In the genomic region with DNA sequence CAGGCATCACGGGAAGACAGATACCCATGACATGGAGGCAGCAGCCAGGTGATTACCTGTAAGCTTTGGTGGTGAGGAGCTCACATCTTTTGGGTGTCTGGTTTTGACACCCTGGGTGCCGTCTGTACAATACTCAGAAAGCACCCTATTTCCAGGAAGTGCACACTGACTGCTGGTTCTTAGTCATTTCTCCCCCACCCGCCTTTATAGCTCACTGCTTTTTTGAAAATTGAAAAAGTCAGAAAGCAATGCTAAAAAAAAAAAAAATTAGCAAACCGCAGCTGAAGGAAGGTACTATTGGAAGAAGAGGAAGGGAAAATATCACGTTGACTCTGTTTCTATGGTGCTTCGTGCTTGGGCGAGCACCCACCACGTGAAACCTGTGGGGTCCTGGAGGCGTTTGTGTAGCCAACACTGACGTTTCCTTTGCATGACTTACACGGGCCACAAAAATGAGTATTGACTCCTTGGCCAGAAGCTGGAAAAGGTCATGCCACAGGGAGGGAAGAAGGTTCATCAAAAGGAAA, we compare ENCODE assay signal across 13 mouse cellular contexts. TPM values are rescaled to one million over a fixed set of nuclear protein-coding genes. Genes with fewer than 3 reads are reported as not detected.
DNase-seq lines count a peak whose midpoint lies in the region; ATAC-seq and TF ChIP-seq lines count a peak whose summit lies in the region.
"Had no signal": no experiment of that assay in that cellular context is flagged by ENCODE, and none has a peak within 500 bp of the region (broad histone marks: within the 10 kb centered on the region; RNA-seq: fewer than 3 reads in every experiment).

No protein-coding gene starts in this region.

- DNase-seq in hindbrain, postnatal 0 days (ENCODE audit: low spot score), result no peak
- DNase-seq in hindbrain, embryonic 10.5 days (ENCODE audit: low spot score), result no peak
- DNase-seq in liver, embryonic 14.5 days (ENCODE audit: low read depth in 3 of 3, low spot score in 3 of 3), result peak in 1 of 3 experiments; percentile 56
- DNase-seq in thymus, postnatal 14 days, result peak; percentile 30
- no peak for DNase-seq in kidney, adult 11 months
- no peak for DNase-seq in adrenal gland, adult 2 months
- DNase-seq: embryo, embryonic 11 days; midbrain, embryonic 14.5 days had no signal

- no peak overlapping the region for H3K9ac ChIP-seq in hindbrain, postnatal 0 days (replicated peaks; ENCODE audit: low read length)
- H3K9ac ChIP-seq in liver, embryonic 14.5 days (replicated peaks), result no peak overlapping the region; the same call in none of the 2 replicates
- H3K9ac ChIP-seq: forebrain, embryonic 15.5 days; hindbrain, embryonic 14.5 days had no signal

- no peak for TF ChIP-seq CTCF in hindbrain, postnatal 0 days (IDR thresholded peaks at IDR 0.05; ENCODE audit: low read depth)
- no peak for TF ChIP-seq CTCF in liver, embryonic 14.5 days (IDR thresholded peaks at IDR 0.05; ENCODE audit: low read depth)

- ATAC-seq in hindbrain, postnatal 0 days, result no peak
- peak; percentile 66 for ATAC-seq in activated CD4-positive, CD25-positive, alpha-beta regulatory T cell, adult 4 months
- ATAC-seq in liver, embryonic 14.5 days (ENCODE audit: insufficient read depth), result no peak
- ATAC-seq in erythroblast, adult 5-6 weeks (replicated peaks; ENCODE audit: low FRiP score, poor library complexity, severe bottlenecking), result no peak
- ATAC-seq: forebrain, embryonic 15.5 days had no signal

- H3K36me3 ChIP-seq in hindbrain, postnatal 0 days (ENCODE audit: insufficient read depth, low read length), result no peaks in the 10 kb centered on the region
- no peaks in the 10 kb centered on the region for H3K36me3 ChIP-seq in hindbrain, embryonic 10.5 days
- no peaks in the 10 kb centered on the region for H3K36me3 ChIP-seq in liver, embryonic 14.5 days (replicated peaks; ENCODE audit: control insufficient read depth, insufficient read depth, low read depth)
- H3K36me3 ChIP-seq: forebrain, embryonic 15.5 days had no signal

- no peaks in the 10 kb centered on the region for H3K4me1 ChIP-seq in hindbrain, postnatal 0 days (ENCODE audit: insufficient read depth, low read length)
- H3K4me1 ChIP-seq in hindbrain, embryonic 10.5 days (replicated peaks), result peaks cover 7% of the 10 kb centered on the region
- peaks cover 57 to 80% of the 10 kb centered on the region in 2 experiments for H3K4me1 ChIP-seq in liver, embryonic 14.5 days (replicated peaks; ENCODE audit: control insufficient read depth in 2 of 2, insufficient read depth in 2 of 2, low read length in 1 of 2)
- H3K4me1 ChIP-seq: forebrain, embryonic 15.5 days had no signal

- TF ChIP-seq EP300 in liver, embryonic 14.5 days (IDR thresholded peaks at IDR 0.05; ENCODE audit: low read depth), result no peak

- H3K4me3 ChIP-seq in hindbrain, postnatal 0 days (ENCODE audit: low read length), result no peak overlapping the region
- no peak overlapping the region for H3K4me3 ChIP-seq in hindbrain, embryonic 10.5 days
- no peak overlapping the region for H3K4me3 ChIP-seq in liver, embryonic 14.5 days (ENCODE audit: insufficient read depth in 1 of 2, low read depth in 2 of 2, low read length in 2 of 2)
- H3K4me3 ChIP-seq: forebrain, embryonic 15.5 days; layer of hippocampus, adult 2 months had no signal

- H3K27ac ChIP-seq in hindbrain, postnatal 0 days, result peak overlapping the region; percentile 17; the same call in 1 of the 2 replicates
- H3K27ac ChIP-seq in hindbrain, embryonic 10.5 days, result no peak overlapping the region
- peak overlapping the region; percentile 99 for H3K27ac ChIP-seq in liver, embryonic 14.5 days
- H3K27ac ChIP-seq: forebrain, embryonic 15.5 days; hindbrain, embryonic 14.5 days; layer of hippocampus, adult 2 months had no signal

- 57% methylated on average over 11 of the region's 11 CpGs for WGBS in hindbrain, postnatal 0 days
- 67% methylated on average over 11 of the region's 11 CpGs for WGBS in hindbrain, embryonic 10.5 days
- WGBS in liver, embryonic 14.5 days (ENCODE audit: insufficient replicate concordance), result 72% methylated on average over 11 of the region's 11 CpGs

- H3K27me3 ChIP-seq in hindbrain, postnatal 0 days (ENCODE audit: insufficient read depth, low read length), result no peaks in the 10 kb centered on the region
- H3K27me3 ChIP-seq in hindbrain, embryonic 10.5 days (ENCODE audit: insufficient read depth, poor library complexity, severe bottlenecking), result no peaks in the 10 kb centered on the region
- no peaks in the 10 kb centered on the region for H3K27me3 ChIP-seq in liver, embryonic 14.5 days (ENCODE audit: control insufficient read depth, insufficient read depth, low read length)
- H3K27me3 ChIP-seq: forebrain, embryonic 15.5 days had no signal

- no peak overlapping the region for H3K4me2 ChIP-seq in hindbrain, postnatal 0 days (ENCODE audit: low read depth, low read length)
- no peak overlapping the region for H3K4me2 ChIP-seq in liver, embryonic 14.5 days (ENCODE audit: low read depth)
- H3K4me2 ChIP-seq: forebrain, embryonic 15.5 days; hindbrain, embryonic 14.5 days had no signal

- no peaks in the 10 kb centered on the region for H3K9me3 ChIP-seq in hindbrain, postnatal 0 days (ENCODE audit: low read length)
- H3K9me3 ChIP-seq in hindbrain, embryonic 10.5 days, result no peaks in the 10 kb centered on the region
- no peaks in the 10 kb centered on the region for H3K9me3 ChIP-seq in liver, embryonic 14.5 days (ENCODE audit: control insufficient read depth, low read length)
- H3K9me3 ChIP-seq: forebrain, embryonic 15.5 days had no signal

RNA-seq across cellular contexts. Expression of a gene that starts 6.7 kb away (rescaled TPM):
- total RNA-seq in hindbrain, postnatal 0 days (2014; rRNA removed), result 88.2 and 98.6 TPM in 2 replicates
- 20.7 TPM in 2 replicates for polyA plus RNA-seq in hindbrain, postnatal 0 days (2015; fragmentation: Nextera tagmentation; extraction: Ambion mirVana)
- polyA plus RNA-seq in hindbrain, embryonic 10.5 days (2016; fragmentation: Nextera tagmentation; extraction: Ambion mirVana), result 27.6 and 34.5 TPM in 2 replicates
- polyA plus RNA-seq in activated CD4-positive, CD25-positive, alpha-beta regulatory T cell, adult 4 months (2017; shearing (Covaris generic)), result 10 to 100 TPM; 37.1 to 42.3 TPM
- 43.8 and 47.8 TPM in 2 replicates for polyA plus RNA-seq in liver, embryonic 14.5 days (2012; rRNA removed)
- polyA plus RNA-seq in liver, embryonic 14.5 days (2014; fragmentation: Nextera tagmentation; extraction: Ambion mirVana), result 59.4 and 65.3 TPM in 2 replicates
- 10 to 100 TPM; 52.7 to 54.5 TPM for total RNA-seq in adrenal gland, adult 2 months (2021)
- 25.7 and 33.3 TPM in 2 replicates for polyA plus RNA-seq in adrenal gland, adult 2 months (2012; rRNA removed)
- total RNA-seq in erythroblast, adult 5-6 weeks (2015; ENCODE audit: low replicate concordance), result 19.9 and 20.0 TPM in 2 replicates
- total RNA-seq in erythroblast, adult 5-6 weeks (2017; ENCODE audit: low replicate concordance), result 13.4 and 20.8 TPM in 2 replicates
